Mouse (Mus musculus) lung, embryonic 16.5 days (tissue): Measurements from ENCODE around the gene Emc3. TPM values are rescaled to one million over a fixed set of nuclear protein-coding genes. Genes with fewer than 3 reads are reported as not detected.

Experiments
- ATAC-seq: fragments of 200-750 bp; cut with Nextera tagmentation; 2 replicates; pipeline ENCODE4 v1.8.0; 2017; ENCODE audit warnings: low read depth, mild to moderate bottlenecking, moderate library complexity
- H3K27ac ChIP-seq: fragments of 300-500 bp; sonication (generic); 2 replicates; pipeline ENCODE4 v1.5.1; 2014; ENCODE audit warnings: mild to moderate bottlenecking, control low read depth, low read length
- H3K27me3 ChIP-seq: fragments of 300-500 bp; sonication (generic); 2 replicates; pipeline ENCODE4 v1.6.1; 2014; ENCODE audit warnings: low read depth, low read length, mixed read lengths; ENCODE audit not compliant: control insufficient read depth, insufficient read depth
- H3K36me3 ChIP-seq: fragments of 300-500 bp; sonication (generic); 2 replicates; pipeline ENCODE4 v1.6.1; 2014; ENCODE audit warnings: low read length; ENCODE audit not compliant: control insufficient read depth, insufficient read depth
- H3K4me1 ChIP-seq: fragments of 300-500 bp; sonication (generic); replicated peaks from 2 replicates; pipeline ENCODE4 v1.6.1; 2014; ENCODE audit warnings: low read length, mixed read lengths; ENCODE audit not compliant: control insufficient read depth, insufficient read depth
- H3K4me2 ChIP-seq: fragments of 300-500 bp; sonication (generic); 2 replicates; pipeline ENCODE4 v1.6.1; 2014; ENCODE audit warnings: low read depth, low read length, control low read depth
- H3K4me3 ChIP-seq: fragments of 300-500 bp; sonication (generic); 2 replicates; pipeline ENCODE4 v1.5.1; 2014; ENCODE audit warnings: mild to moderate bottlenecking, low read length, control low read depth
- H3K9ac ChIP-seq: fragments of 300-500 bp; sonication (generic); 2 replicates; pipeline ENCODE4 v1.6.1; 2014; ENCODE audit warnings: low read length, control low read depth
- H3K9me3 ChIP-seq: fragments of 300-500 bp; sonication (generic); 2 replicates; pipeline ENCODE4 v1.6.1; 2016; ENCODE audit warnings: low read length; ENCODE audit not compliant: control insufficient read depth
- WGBS: fragments of 180-500 bp; shearing (Covaris S2); extraction: QIAGEN DNeasy Blood & Tissue Kit; methylation state at CpG from one replicate; pipeline ENCODE4 v1.1.7; 2014; 5-methylcytosine and 5-hydroxymethylcytosine counted together
- polyA plus RNA-seq: library from polyadenylated mRNA; unstranded; fragments of >200 nt; fragmentation: Nextera tagmentation; extraction: Ambion mirVana; gene quantifications from 2 replicates; pipeline ENCODE4 v1.2.1, GENCODE M21; 2015

Emc3 gene
- polyA plus RNA-seq, 1 experiment from 2014 or later: 108 TPM

- 84% methylated on average over 8 of the region's 8 CpGs for WGBS
- H3K27me3 ChIP-seq: no peaks in the 10 kb centered on the region
- peaks cover 32% of the 10 kb centered on the region for H3K36me3 ChIP-seq
- H3K4me1 ChIP-seq: no peaks in the 10 kb centered on the region
- no peak for ATAC-seq
- no peak overlapping the region for H3K27ac ChIP-seq
- H3K4me2 ChIP-seq: no peak overlapping the region
- H3K9me3 ChIP-seq: no peaks in the 10 kb centered on the region
- no peak overlapping the region for H3K4me3 ChIP-seq
- no peak overlapping the region for H3K9ac ChIP-seq
Measured at GRCm38 (mm10) chr6:113523420-113523819, 8.0 kb downstream of the Emc3 start.

DNA sequence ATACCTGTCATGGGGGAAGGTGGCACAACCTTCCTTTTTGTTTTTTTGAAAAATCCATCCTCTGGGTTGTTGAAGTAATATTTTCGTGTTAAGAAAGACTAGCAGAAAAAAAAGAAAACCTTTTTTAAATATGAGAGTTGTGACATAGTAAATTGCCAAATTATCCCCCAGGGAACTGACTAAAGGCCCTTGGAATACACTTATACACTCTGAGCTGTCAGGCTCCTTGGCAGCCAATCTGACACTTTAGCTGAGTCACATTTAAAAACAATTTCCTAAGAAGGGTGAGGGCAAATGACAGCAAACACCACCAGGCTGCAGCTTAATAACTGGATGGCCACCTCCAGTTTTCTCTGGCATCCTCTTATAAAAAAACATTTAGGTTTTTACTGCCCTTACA lies 9.1 kb downstream of the Emc3 start:
- Histone ChIP-seq H3K27ac (no peak overlapping the region), H3K9ac (no peak overlapping the region), H3K9me3 (no peaks in the 10 kb centered on the region), H3K4me1 (no peaks in the 10 kb centered on the region), H3K4me3 (no peak overlapping the region), H3K36me3 (peaks cover 41% of the 10 kb centered on the region), H3K4me2 (no peak overlapping the region), H3K27me3 (no peaks in the 10 kb centered on the region)
- ATAC-seq: no peak
- 74% methylated on average over 1 of the region's 1 CpGs for WGBS

- no peaks in the 10 kb centered on the region for H3K27me3 ChIP-seq
- H3K4me2 ChIP-seq: no peak overlapping the region
- peaks cover 73% of the 10 kb centered on the region for H3K36me3 ChIP-seq
- no peaks in the 10 kb centered on the region for H3K4me1 ChIP-seq
- H3K27ac ChIP-seq: no peak overlapping the region
- ATAC-seq: no peak
- H3K9me3 ChIP-seq: no peaks in the 10 kb centered on the region
- no peak overlapping the region for H3K9ac ChIP-seq
- WGBS: 88% methylated on average over 8 of the region's 8 CpGs
- H3K4me3 ChIP-seq: no peak overlapping the region
Measured at GRCm38 (mm10) chr6:113517434-113518080, 13.9 kb downstream of the Emc3 start.

- no peak overlapping the region for H3K4me2 ChIP-seq
- H3K4me1 ChIP-seq: no peaks in the 10 kb centered on the region
- peaks cover 53% of the 10 kb centered on the region for H3K36me3 ChIP-seq
- H3K9ac ChIP-seq: no peak overlapping the region
- 91% methylated on average over 3 of the region's 3 CpGs for WGBS
- no peak overlapping the region for H3K4me3 ChIP-seq
- H3K27me3 ChIP-seq: no peaks in the 10 kb centered on the region
- no peaks in the 10 kb centered on the region for H3K9me3 ChIP-seq
- no peak overlapping the region for H3K27ac ChIP-seq
- no peak for ATAC-seq
Measured at GRCm38 (mm10) chr6:113514600-113514999, 16.9 kb downstream of the Emc3 start.

DNA sequence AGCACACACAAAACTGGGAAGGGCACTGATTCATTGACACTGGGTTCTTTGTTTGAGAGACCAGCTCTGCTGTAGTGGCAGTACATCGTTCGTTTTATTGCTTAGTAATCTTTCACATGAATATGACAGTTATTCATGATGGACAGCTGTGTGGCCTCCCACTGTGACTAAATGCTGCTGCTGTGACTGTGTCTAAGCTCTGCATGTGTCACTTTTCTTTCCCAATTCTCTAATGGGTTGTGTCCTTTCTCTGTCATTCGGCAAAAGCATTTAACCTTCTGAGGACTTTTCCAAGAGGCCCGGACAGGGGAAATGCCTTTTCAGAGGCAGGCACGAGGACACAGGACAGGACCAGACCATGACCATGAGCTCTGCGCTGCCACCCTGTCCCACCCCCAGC lies 17.5 kb downstream of the Emc3 start:
- Histone ChIP-seq H3K27ac (no peak overlapping the region), H3K4me1 (no peaks in the 10 kb centered on the region), H3K9ac (no peak overlapping the region), H3K4me2 (no peak overlapping the region), H3K4me3 (no peak overlapping the region), H3K36me3 (peaks cover 47% of the 10 kb centered on the region), H3K9me3 (no peaks in the 10 kb centered on the region), H3K27me3 (no peaks in the 10 kb centered on the region)
- WGBS: 87% methylated on average over 6 of the region's 6 CpGs
- no peak for ATAC-seq

GRCm38 (mm10) chr6:113508947-113509280 lies 22.5 kb downstream of the Emc3 start:
- no peaks in the 10 kb centered on the region for H3K9me3 ChIP-seq
- WGBS: 30% methylated on average over 5 of the region's 5 CpGs
- no peak overlapping the region for H3K4me3 ChIP-seq
- H3K4me1 ChIP-seq: no peaks in the 10 kb centered on the region
- H3K9ac ChIP-seq: no peak overlapping the region
- no peaks in the 10 kb centered on the region for H3K27me3 ChIP-seq
- H3K36me3 ChIP-seq: peaks cover 6% of the 10 kb centered on the region
- H3K4me2 ChIP-seq: no peak overlapping the region
- ATAC-seq: no peak
- no peak overlapping the region for H3K27ac ChIP-seq

DNA sequence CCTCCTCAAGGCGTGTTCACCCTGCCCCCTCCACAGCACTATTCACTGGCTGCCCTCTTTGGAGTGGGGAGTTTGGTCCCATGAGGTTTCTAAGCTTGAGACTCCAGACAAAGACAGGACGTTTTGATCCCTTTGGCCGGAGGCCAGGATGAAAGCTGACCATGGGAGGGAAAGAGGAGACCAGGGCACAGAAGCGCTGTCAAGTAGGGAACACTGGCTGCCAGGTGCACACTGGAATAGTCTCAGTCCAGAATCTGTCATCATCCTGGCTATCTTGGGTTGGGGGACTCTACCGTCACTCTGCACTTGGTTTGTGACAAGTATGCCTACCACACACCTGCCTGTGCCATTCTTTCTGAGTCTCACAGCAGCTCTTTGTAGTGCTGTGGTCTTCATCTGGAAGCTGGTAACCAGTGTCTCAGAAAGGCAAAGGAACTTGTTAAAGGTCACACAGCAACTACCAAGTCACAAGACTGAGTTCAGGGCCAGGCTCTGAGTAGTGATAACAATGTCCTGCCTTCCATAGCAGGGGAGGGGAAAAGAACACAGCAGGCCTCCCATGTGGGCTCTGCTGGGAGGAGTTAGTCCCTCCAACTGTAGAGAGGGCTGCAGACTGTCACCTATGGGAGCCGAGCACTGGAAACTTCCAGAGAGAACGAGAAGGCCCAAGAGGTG lies 23.0 kb downstream of the Emc3 start:
- Histone ChIP-seq H3K4me1 (no peaks in the 10 kb centered on the region), H3K27ac (no peak overlapping the region), H3K9me3 (no peaks in the 10 kb centered on the region), H3K9ac (no peak overlapping the region), H3K27me3 (no peaks in the 10 kb centered on the region), H3K4me3 (no peak overlapping the region), H3K4me2 (no peak overlapping the region), H3K36me3 (peaks cover 2% of the 10 kb centered on the region; the same call in 1 of the 2 replicates)
- WGBS: 62% methylated on average over 7 of the region's 7 CpGs
- ATAC-seq: no peak

DNA sequence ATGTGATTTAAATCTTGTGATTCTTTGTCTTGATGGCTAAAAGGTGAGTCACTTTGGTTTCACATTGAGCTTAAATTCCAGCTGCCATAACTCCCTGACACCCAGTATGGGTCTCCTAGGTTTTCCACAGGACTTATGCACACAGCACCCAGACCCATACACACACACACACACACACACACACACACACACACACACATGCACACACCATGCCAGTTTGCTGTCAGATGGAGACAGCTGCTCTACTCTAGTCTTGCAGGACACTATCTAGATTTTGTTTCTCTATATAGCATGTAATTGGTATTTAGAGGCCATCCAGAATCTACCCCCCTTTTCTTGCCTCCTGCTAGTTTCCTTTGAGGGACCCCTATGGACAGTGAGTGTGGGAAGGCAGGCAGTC lies 24.3 kb downstream of the Emc3 start:
- no peak overlapping the region for H3K27ac ChIP-seq
- no peak overlapping the region for H3K9ac ChIP-seq
- no peaks in the 10 kb centered on the region for H3K9me3 ChIP-seq
- no peaks in the 10 kb centered on the region for H3K4me1 ChIP-seq
- H3K4me3 ChIP-seq: no peak overlapping the region
- H3K36me3 ChIP-seq: no peaks in the 10 kb centered on the region
- peaks cover 3% of the 10 kb centered on the region; the same call in 1 of the 2 replicates for H3K27me3 ChIP-seq
- H3K4me2 ChIP-seq: no peak overlapping the region
- no peak for ATAC-seq

GRCm38 (mm10) chr6:113505689-113506088 lies 25.8 kb downstream of the Emc3 start:
- no peaks in the 10 kb centered on the region for H3K9me3 ChIP-seq
- WGBS: 81% methylated on average over 1 of the region's 1 CpGs

More at GRCm38 (mm10) chr6:113505689-113506088, 25.8 kb downstream of the Emc3 start:
- ATAC-seq: no peak
- Histone ChIP-seq H3K27ac (no peak overlapping the region), H3K9ac (no peak overlapping the region), H3K4me1 (no peaks in the 10 kb centered on the region; the same call in 1 of the 2 replicates), H3K4me3 (no peak overlapping the region), H3K27me3 (peaks cover 15% of the 10 kb centered on the region), H3K36me3 (no peaks in the 10 kb centered on the region), H3K4me2 (no peak overlapping the region)
